Mouse (Mus musculus): ENCODE results near the gene Dars. TPM values are rescaled to one million over a fixed set of nuclear protein-coding genes. Genes with fewer than 3 reads are reported as not detected.

Gene Dars
- 186 and 191 TPM in 2 replicates for polyA plus RNA-seq (2016; fragmentation: Nextera tagmentation; extraction: Ambion mirVana)

GRCm38 (mm10) chr1:128416584-128417532 is at the start of gene Dars:
Gene Dars (minus strand): TSS chr1:128417368.
- Histone ChIP-seq H3K27ac (peak within 1 kb of the TSS; percentile 98), H3K9me3 (no peaks in the 10 kb centered on the region), H3K4me3 (peak within 1 kb of the TSS; percentile 98), H3K36me3 (replicated peaks) (peaks cover 32% of the 10 kb centered on the region), H3K4me1 (peaks cover 20% of the 10 kb centered on the region), H3K27me3 (ENCODE audit: poor library complexity, severe bottlenecking) (no peaks in the 10 kb centered on the region)
- DNase-seq (ENCODE audit: extremely low spot score, low spot score): peak; percentile 91
- under 1% methylated on average over 68 of the region's 68 CpGs for WGBS

- DNase-seq (ENCODE audit: extremely low spot score, low spot score): no peak
- H3K9me3 ChIP-seq: no peaks in the 10 kb centered on the region
- no peaks in the 10 kb centered on the region for H3K36me3 ChIP-seq (replicated peaks)
- no peak overlapping the region for H3K27ac ChIP-seq
- peaks cover 8% of the 10 kb centered on the region for H3K4me1 ChIP-seq
- H3K27me3 ChIP-seq (ENCODE audit: poor library complexity, severe bottlenecking): no peaks in the 10 kb centered on the region; the same call in 1 of the 2 replicates
- no peak overlapping the region for H3K4me3 ChIP-seq
- WGBS: 57% methylated on average over 1 of the region's 1 CpGs
These were observed 49.7 kb upstream of the Dars start for GRCm38 (mm10) chr1:128466828-128467227.

GRCm38 (mm10) chr1:128463478-128463877 is 46.3 kb upstream of the Dars start:
- no peaks in the 10 kb centered on the region for H3K9me3 ChIP-seq
- 90% methylated on average over 5 of the region's 5 CpGs for WGBS
- no peak overlapping the region for H3K27ac ChIP-seq
- H3K36me3 ChIP-seq (replicated peaks): no peaks in the 10 kb centered on the region
- no peak for DNase-seq (ENCODE audit: extremely low spot score, low spot score)
- H3K27me3 ChIP-seq (ENCODE audit: poor library complexity, severe bottlenecking): no peaks in the 10 kb centered on the region; the same call in 1 of the 2 replicates
- H3K4me1 ChIP-seq: peaks cover 5% of the 10 kb centered on the region
- no peak overlapping the region for H3K4me3 ChIP-seq

- Histone ChIP-seq H3K27ac (no peak overlapping the region), H3K4me3 (no peak overlapping the region), H3K36me3 (replicated peaks) (no peaks in the 10 kb centered on the region), H3K4me1 (peaks cover 8% of the 10 kb centered on the region), H3K27me3 (ENCODE audit: poor library complexity, severe bottlenecking) (no peaks in the 10 kb centered on the region), H3K9me3 (no peaks in the 10 kb centered on the region)
- no peak for DNase-seq (ENCODE audit: extremely low spot score, low spot score)
- 67% methylated on average over 3 of the region's 3 CpGs for WGBS
These were observed 45.2 kb upstream of the Dars start for GRCm38 (mm10) chr1:128462389-128462788.

GRCm38 (mm10) chr1:128460780-128461179 is 43.6 kb upstream of the Dars start:
- Histone ChIP-seq H3K27me3 (ENCODE audit: poor library complexity, severe bottlenecking) (no peaks in the 10 kb centered on the region), H3K9me3 (no peaks in the 10 kb centered on the region), H3K4me1 (peaks cover 15% of the 10 kb centered on the region), H3K4me3 (no peak overlapping the region), H3K27ac (no peak overlapping the region), H3K36me3 (replicated peaks) (no peaks in the 10 kb centered on the region)
- WGBS: 93% methylated on average over 6 of the region's 6 CpGs
- no peak for DNase-seq (ENCODE audit: extremely low spot score, low spot score)

- no peak overlapping the region for H3K27ac ChIP-seq
- H3K27me3 ChIP-seq (ENCODE audit: poor library complexity, severe bottlenecking): no peaks in the 10 kb centered on the region
- no peaks in the 10 kb centered on the region for H3K9me3 ChIP-seq
- H3K4me3 ChIP-seq: no peak overlapping the region
- DNase-seq (ENCODE audit: extremely low spot score, low spot score): no peak
- 47% methylated on average over 1 of the region's 1 CpGs for WGBS
- peaks cover 15% of the 10 kb centered on the region for H3K4me1 ChIP-seq
- H3K36me3 ChIP-seq (replicated peaks): no peaks in the 10 kb centered on the region
These were observed 42.3 kb upstream of the Dars start for GRCm38 (mm10) chr1:128459439-128459838.

GRCm38 (mm10) chr1:128459011-128459410 is 41.8 kb upstream of the Dars start:
- Histone ChIP-seq H3K4me3 (no peak overlapping the region), H3K4me1 (peaks cover 15% of the 10 kb centered on the region), H3K27ac (no peak overlapping the region), H3K36me3 (replicated peaks) (no peaks in the 10 kb centered on the region), H3K9me3 (no peaks in the 10 kb centered on the region), H3K27me3 (ENCODE audit: poor library complexity, severe bottlenecking) (no peaks in the 10 kb centered on the region)
- 81% methylated on average over 3 of the region's 3 CpGs for whole genome bisulfite sequencing
- no peak for DNase-seq (ENCODE audit: extremely low spot score, low spot score)

- WGBS: 70% methylated on average over 18 of the region's 18 CpGs
- H3K27ac ChIP-seq: no peak overlapping the region
- no peaks in the 10 kb centered on the region for H3K36me3 ChIP-seq (replicated peaks)
- H3K4me1 ChIP-seq: peaks cover 15% of the 10 kb centered on the region
- H3K27me3 ChIP-seq (ENCODE audit: poor library complexity, severe bottlenecking): no peaks in the 10 kb centered on the region
- no peak overlapping the region for H3K4me3 ChIP-seq
- DNase-seq (ENCODE audit: extremely low spot score, low spot score): no peak
- no peaks in the 10 kb centered on the region for H3K9me3 ChIP-seq
These were observed 39.8 kb upstream of the Dars start for GRCm38 (mm10) chr1:128456844-128457445.

GRCm38 (mm10) chr1:128456271-128456670 is 39.1 kb upstream of the Dars start:
- Histone ChIP-seq H3K9me3 (no peaks in the 10 kb centered on the region), H3K4me3 (no peak overlapping the region), H3K36me3 (replicated peaks) (no peaks in the 10 kb centered on the region), H3K4me1 (peaks cover 15% of the 10 kb centered on the region), H3K27me3 (ENCODE audit: poor library complexity, severe bottlenecking) (no peaks in the 10 kb centered on the region), H3K27ac (no peak overlapping the region)
- DNase-seq (ENCODE audit: extremely low spot score, low spot score): no peak
- WGBS: 91% methylated on average over 10 of the region's 10 CpGs

GRCm38 (mm10) chr1:128452210-128452609 is 35.0 kb upstream of the Dars start:
- no peak overlapping the region for H3K4me3 ChIP-seq
- no peak overlapping the region for H3K27ac ChIP-seq
- no peak for DNase-seq (ENCODE audit: extremely low spot score, low spot score)
- H3K4me1 ChIP-seq: 0 out of 2 replicates have a peak, but pooled peaks cover 5% of the 10 kb centered on the region
- 83% methylated on average over 3 of the region's 3 CpGs for WGBS
- peaks cover 5% of the 10 kb centered on the region for H3K27me3 ChIP-seq (ENCODE audit: poor library complexity, severe bottlenecking)
- no peaks in the 10 kb centered on the region for H3K36me3 ChIP-seq (replicated peaks)
- no peaks in the 10 kb centered on the region for H3K9me3 ChIP-seq

- Histone ChIP-seq H3K4me1 (no peaks in the 10 kb centered on the region), H3K4me3 (no peak overlapping the region), H3K27ac (no peak overlapping the region), H3K36me3 (replicated peaks) (no peaks in the 10 kb centered on the region), H3K9me3 (no peaks in the 10 kb centered on the region), H3K27me3 (ENCODE audit: poor library complexity, severe bottlenecking) (peaks cover 5% of the 10 kb centered on the region)
- WGBS: 89% methylated on average over 4 of the region's 4 CpGs
- DNase-seq (ENCODE audit: extremely low spot score, low spot score): no peak
These were observed 34.0 kb upstream of the Dars start for GRCm38 (mm10) chr1:128451183-128451582.

- no peak overlapping the region for H3K4me3 ChIP-seq
- 88% methylated on average over 7 of the region's 7 CpGs for WGBS
- DNase-seq (ENCODE audit: extremely low spot score, low spot score): no peak
- H3K36me3 ChIP-seq (replicated peaks): no peaks in the 10 kb centered on the region
- H3K9me3 ChIP-seq: no peaks in the 10 kb centered on the region
- no peak overlapping the region for H3K27ac ChIP-seq
- H3K27me3 ChIP-seq (ENCODE audit: poor library complexity, severe bottlenecking): peaks cover 5% of the 10 kb centered on the region
- H3K4me1 ChIP-seq: no peaks in the 10 kb centered on the region
These were observed 30.2 kb upstream of the Dars start for GRCm38 (mm10) chr1:128447206-128447902.

Data from forebrain, embryonic 10.5 days (tissue).